Mouse (Mus musculus) skeletal muscle tissue, adult 2 months (tissue): Measurements from ENCODE around the gene Rab6a.
"Not testable (repeated sequence)": the region's sequence is repeated elsewhere in the genome, so short reads cannot be mapped to it uniquely, and the experiment has no call there.

ENCODE experiments used
- DNase-seq: peaks from one replicate; pipeline ENCODE4 v3.0.0-alpha.2; 2012; ENCODE audit warnings: low read depth, low spot score

Rab6a gene

GRCm38 (mm10) chr7:100607214-100608129 is at the start of gene Rab6a:
Gene Rab6a, plus strand, starts transcription at chr7:100607410.
- DNase-seq = peak; percentile 99

GRCm38 (mm10) chr7:100559331-100559730 is 47.9 kb upstream of the Rab6a start:
- no peak for DNase-seq

GRCm38 (mm10) chr7:100561861-100562587 is 45.2 kb upstream of the Rab6a start:
- peak; percentile 65 for DNase-seq

GRCm38 (mm10) chr7:100567238-100567637 is 40.0 kb upstream of the Rab6a start:
- not testable (repeated sequence) for DNase-seq

GRCm38 (mm10) chr7:100569907-100570306 is 37.3 kb upstream of the Rab6a start:
- DNase-seq = no peak

GRCm38 (mm10) chr7:100570930-100571715 is 36.1 kb upstream of the Rab6a start:
- DNase-seq = no peak

- no peak for DNase-seq
Observed at GRCm38 (mm10) chr7:100572061-100572460, 35.1 kb upstream of the Rab6a start.

GRCm38 (mm10) chr7:100572704-100573103 is 34.5 kb upstream of the Rab6a start:
- DNase-seq = no peak

GRCm38 (mm10) chr7:100578794-100579193 is 28.4 kb upstream of the Rab6a start:
- DNase-seq = no peak

GRCm38 (mm10) chr7:100582235-100582634 is 25.0 kb upstream of the Rab6a start:
- no peak for DNase-seq

- DNase-seq = peak; percentile 79
Observed at GRCm38 (mm10) chr7:100582727-100583236, 24.4 kb upstream of the Rab6a start.

GRCm38 (mm10) chr7:100589816-100590215 is 17.4 kb upstream of the Rab6a start:
- no peak for DNase-seq

- no peak for DNase-seq
Observed at GRCm38 (mm10) chr7:100590504-100590844, 16.7 kb upstream of the Rab6a start.

GRCm38 (mm10) chr7:100590845-100591521 is 16.2 kb upstream of the Rab6a start:
- DNase-seq = peak; percentile 85

- DNase-seq = no peak
Observed at GRCm38 (mm10) chr7:100591522-100591852, 15.7 kb upstream of the Rab6a start.

- DNase-seq = no peak
Observed at GRCm38 (mm10) chr7:100593349-100593748, 13.9 kb upstream of the Rab6a start.

- DNase-seq = no peak
Observed at GRCm38 (mm10) chr7:100600211-100600610, 7.0 kb upstream of the Rab6a start.

- peak; percentile 40 for DNase-seq
Observed at GRCm38 (mm10) chr7:100608130-100608741, 1.0 kb downstream of the Rab6a start, which contains the start of gene Mrpl48. Gene Mrpl48, minus strand, starts transcription at chr7:100608301.

GRCm38 (mm10) chr7:100608910-100609309 is 1.7 kb downstream of the Rab6a start:
- no peak for DNase-seq

- no peak for DNase-seq
Observed at GRCm38 (mm10) chr7:100616121-100616857, 9.1 kb downstream of the Rab6a start.
